Mouse (Mus musculus) small intestine, adult 2 months (tissue): ENCODE results near the gene Tefm.

Experiments used
- CTCF ChIP-seq: fragments of 200-500 bp; IDR thresholded peaks from 2 replicates; pipeline ENCODE4 v1.5.1; 2012; ENCODE audit warnings: low read depth, mild to moderate bottlenecking, control low read depth, inconsistent platforms, low read length, moderate library complexity, mixed read lengths; ENCODE audit not compliant: insufficient replicate concordance, insufficient read length; ENCODE audit errors: extremely low read depth
- POLR2A ChIP-seq: fragments of 200-500 bp; IDR thresholded peaks from 2 replicates; pipeline ENCODE4 v1.6.1; 2012; ENCODE audit warnings: low read depth, mild to moderate bottlenecking, control low read depth, inconsistent platforms, low read length, moderate library complexity

- no peak for TF ChIP-seq POLR2A
- no peak for TF ChIP-seq CTCF
Measured at GRCm38 (mm10) chr11:80101298-80101697, 40.7 kb downstream of the Tefm start.
